Mouse (Mus musculus) liver, embryonic 14.5 days (tissue): Measurements from ENCODE around the gene A930009A15Rik. TPM values are rescaled to one million over a fixed set of nuclear protein-coding genes. Genes with fewer than 3 reads are reported as not detected.

Source experiments
- ATAC-seq: fragments of 200-750 bp; cut with Nextera tagmentation; 2 replicates; pipeline ENCODE4 v1.8.0; 2017; ENCODE audit warnings: moderate number of reproducible peaks, mild to moderate bottlenecking, moderate library complexity; ENCODE audit not compliant: insufficient read depth
- DNase-seq, 3 experiments: peaks; one replicate each; pipeline ENCODE4 v3.0.0-alpha.2; 2012 to 2013; ENCODE audit warnings: low read depth in 3 of 3, low spot score in 3 of 3
- H3K27ac ChIP-seq: fragments of 300-500 bp; sonication (generic); 2 replicates; pipeline ENCODE4 v1.5.1; 2014; ENCODE audit warnings: moderate library complexity, mild to moderate bottlenecking, control low read depth, inconsistent platforms
- H3K27me3 ChIP-seq: fragments of 300-500 bp; sonication (generic); 2 replicates; pipeline ENCODE4 v1.6.1; 2014; ENCODE audit warnings: mild to moderate bottlenecking, low read length, moderate library complexity; ENCODE audit not compliant: control insufficient read depth, insufficient read depth
- H3K36me3 ChIP-seq: fragments of 300-500 bp; sonication (generic); replicated peaks from 2 replicates; pipeline ENCODE4 v1.6.1; 2014; ENCODE audit warnings: low read depth; ENCODE audit not compliant: control insufficient read depth, insufficient read depth
- H3K4me1 ChIP-seq, 2 experiments: fragments of 200-500 bp in 1 of 2; fragments of 300-500 bp in 1 of 2; sonication (generic) in 1 of 2; replicated peaks; 2 replicates each; pipeline ENCODE4 v1.6.1; 2012 to 2014; ENCODE audit warnings: antibody characterized with exemption in 1 of 2, inconsistent platforms in 1 of 2, low read length in 1 of 2; ENCODE audit not compliant: control insufficient read depth in 2 of 2, insufficient read depth in 2 of 2
- H3K4me2 ChIP-seq: fragments of 300-500 bp; sonication (generic); 2 replicates; pipeline ENCODE4 v1.6.1; 2014; ENCODE audit warnings: low read depth, mild to moderate bottlenecking, control low read depth, moderate library complexity
- H3K4me3 ChIP-seq, 2 experiments: fragments of 200-500 bp in 1 of 2; fragments of 300-500 bp in 1 of 2; sonication (generic) in 1 of 2; 2 replicates each; pipeline ENCODE4 v1.5.1; 2012 to 2014; ENCODE audit warnings: low read depth in 2 of 2, low read length in 2 of 2, mild to moderate bottlenecking in 2 of 2, control low read depth in 1 of 2, inconsistent platforms in 1 of 2, moderate library complexity in 1 of 2; ENCODE audit not compliant: insufficient read depth in 1 of 2
- H3K9ac ChIP-seq: fragments of 300-500 bp; sonication (generic); replicated peaks from 2 replicates; pipeline ENCODE4 v1.6.1; 2014; ENCODE audit warnings: mild to moderate bottlenecking, control low read depth, moderate library complexity
- H3K9me3 ChIP-seq: fragments of 300-500 bp; sonication (generic); 2 replicates; pipeline ENCODE4 v1.6.1; 2016; ENCODE audit warnings: low read length, mixed read lengths; ENCODE audit not compliant: control insufficient read depth
- CTCF ChIP-seq: IDR thresholded peaks from 2 replicates; pipeline ENCODE4 v1.5.1; 2016; ENCODE audit warnings: antibody characterized with exemption, low read depth, control low read depth
- EP300 ChIP-seq: IDR thresholded peaks from 2 replicates; pipeline ENCODE4 v1.6.1; 2016; ENCODE audit warnings: antibody characterized with exemption, low read depth
- WGBS: fragments of 180-500 bp; shearing (Covaris S2); extraction: QIAGEN DNeasy Blood & Tissue Kit; methylation state at CpG from one replicate; pipeline ENCODE4 v1.1.7; 2014; ENCODE audit not compliant: insufficient replicate concordance; 5-methylcytosine and 5-hydroxymethylcytosine counted together
- polyA plus RNA-seq, 2 experiments: library from polyadenylated mRNA; depleted of rRNA in 1 of 2; stranded (reverse) in 1 of 2; unstranded in 1 of 2; fragments of >200 nt; fragmentation: Nextera tagmentation in 1 of 2; extraction: Ambion mirVana in 1 of 2; gene quantifications; 2 replicates each; pipeline versions ENCODE4 v1.2.1 to v1.2.3; 2012 to 2014

Gene A930009A15Rik
- polyA plus RNA-seq, 2 experiments: not detected

- H3K9me3 ChIP-seq: no peaks in the 10 kb centered on the region
- TF ChIP-seq EP300 (no peak), CTCF (no peak)
- 0 out of 4 replicates have a peak, but pooled peaks cover 0 to 2% of the 10 kb centered on the region in 2 experiments for H3K4me1 ChIP-seq
- no peak overlapping the region for H3K4me3 ChIP-seq
- no peaks in the 10 kb centered on the region for H3K27me3 ChIP-seq
- H3K9ac ChIP-seq: no peak overlapping the region
- no peak overlapping the region for H3K27ac ChIP-seq
- no peak for ATAC-seq
- no peak for DNase-seq
- 3% methylated on average over 2 of the region's 2 CpGs for WGBS
- no peak overlapping the region for H3K4me2 ChIP-seq
- no peaks in the 10 kb centered on the region for H3K36me3 ChIP-seq
These were observed 39.0 kb upstream of the A930009A15Rik start for GRCm38 (mm10) chr10:115530746-115531145.

DNA sequence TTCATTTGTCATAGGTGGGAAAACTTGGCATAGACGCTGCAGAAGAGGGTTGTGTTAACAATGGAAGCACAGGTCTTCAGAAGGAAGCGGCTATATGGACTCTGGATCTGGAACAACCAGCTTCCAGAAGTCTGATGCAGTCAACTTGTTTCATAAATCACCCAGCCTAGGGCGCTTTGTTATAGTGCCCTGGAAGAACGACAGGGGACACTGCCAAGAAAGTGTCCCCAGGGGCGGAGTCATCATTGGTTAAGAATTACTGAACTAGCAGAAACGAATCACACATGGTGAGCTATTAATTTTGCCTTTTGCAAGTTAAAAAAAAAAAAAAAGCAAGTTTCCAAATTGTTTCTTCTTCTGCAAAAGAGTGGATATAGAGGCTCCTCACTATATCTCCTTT lies 26.9 kb upstream of the A930009A15Rik start:
- DNase-seq (no peak), ATAC-seq (no peak)
- H3K9ac ChIP-seq: no peak overlapping the region
- no peaks in the 10 kb centered on the region for H3K36me3 ChIP-seq
- no peak overlapping the region for H3K4me2 ChIP-seq
- H3K4me3 ChIP-seq: no peak overlapping the region
- no peak overlapping the region for H3K27ac ChIP-seq
- TF ChIP-seq CTCF: no peak
- TF ChIP-seq EP300: no peak
- 57% methylated on average over 6 of the region's 6 CpGs for WGBS
- H3K4me1 ChIP-seq: no peaks in the 10 kb centered on the region
- no peaks in the 10 kb centered on the region for H3K27me3 ChIP-seq
- no peaks in the 10 kb centered on the region for H3K9me3 ChIP-seq

DNA sequence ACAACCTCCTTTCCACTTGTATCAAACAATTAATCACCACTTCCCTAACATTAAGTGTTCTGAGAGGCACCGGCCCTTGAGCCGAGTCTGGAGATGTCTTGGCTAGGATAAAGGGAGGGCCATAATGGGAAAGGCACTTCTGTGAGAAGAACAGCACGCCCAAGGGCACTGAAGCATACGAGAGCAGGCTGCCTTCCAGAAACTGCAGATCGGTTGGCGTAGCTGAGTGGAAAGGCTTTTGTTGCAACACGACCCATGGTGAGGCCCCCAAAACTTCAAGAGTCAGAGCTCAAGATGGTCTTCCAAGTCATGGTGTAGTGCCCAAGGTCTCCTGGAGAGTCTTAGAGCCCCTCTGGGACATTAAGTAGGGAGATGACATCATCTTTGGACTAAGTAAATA lies 19.5 kb upstream of the A930009A15Rik start:
- Histone ChIP-seq H3K36me3 (no peaks in the 10 kb centered on the region), H3K4me3 (no peak overlapping the region), H3K27ac (no peak overlapping the region), H3K9ac (no peak overlapping the region), H3K4me2 (no peak overlapping the region), H3K27me3 (no peaks in the 10 kb centered on the region), H3K9me3 (no peaks in the 10 kb centered on the region), H3K4me1 (no peaks in the 10 kb centered on the region)
- ATAC-seq: no peak
- 70% methylated on average over 7 of the region's 7 CpGs for WGBS
- TF ChIP-seq CTCF (no peak), EP300 (no peak)
- no peak for DNase-seq

DNA sequence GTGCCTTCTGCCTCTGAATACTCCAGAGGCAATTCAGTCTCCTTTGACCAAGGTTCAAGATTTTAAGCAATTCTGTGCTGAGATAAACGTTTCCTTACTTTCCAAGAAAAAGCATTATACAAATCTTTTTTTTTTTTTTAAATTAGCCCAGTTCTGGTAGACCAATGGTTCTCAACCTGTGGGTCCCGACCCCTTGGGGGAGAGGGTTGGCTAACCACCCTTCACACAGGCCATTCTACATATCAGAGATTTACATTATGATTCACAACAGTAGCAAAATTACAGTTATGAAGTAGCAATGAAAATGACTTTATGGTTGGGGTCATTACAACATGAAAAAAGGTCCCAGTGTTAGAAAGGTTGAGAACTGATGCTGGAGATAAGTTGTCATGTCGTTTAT lies 18.7 kb upstream of the A930009A15Rik start:
- ATAC-seq (no peak), DNase-seq (no peak)
- TF ChIP-seq EP300 (no peak), CTCF (no peak)
- Histone ChIP-seq H3K4me1 (no peaks in the 10 kb centered on the region), H3K4me3 (no peak overlapping the region), H3K36me3 (no peaks in the 10 kb centered on the region), H3K9me3 (no peaks in the 10 kb centered on the region), H3K27me3 (no peaks in the 10 kb centered on the region), H3K9ac (no peak overlapping the region), H3K4me2 (no peak overlapping the region), H3K27ac (no peak overlapping the region)
- 46% methylated on average over 3 of the region's 3 CpGs for WGBS

GRCm38 (mm10) chr10:115553352-115554113 lies 16.3 kb upstream of the A930009A15Rik start:
- TF ChIP-seq EP300 (no peak), CTCF (no peak)
- H3K4me1 ChIP-seq: no peaks in the 10 kb centered on the region
- no peak for ATAC-seq
- H3K27me3 ChIP-seq: no peaks in the 10 kb centered on the region
- H3K27ac ChIP-seq: no peak overlapping the region
- no peak for DNase-seq
- no peaks in the 10 kb centered on the region for H3K36me3 ChIP-seq
- WGBS: 71% methylated on average over 11 of the region's 11 CpGs
- no peak overlapping the region for H3K4me2 ChIP-seq
- no peak overlapping the region for H3K4me3 ChIP-seq
- H3K9me3 ChIP-seq: no peaks in the 10 kb centered on the region
- no peak overlapping the region for H3K9ac ChIP-seq
